14 mouse cellular contexts compared by ENCODE assay signal in the genomic region with DNA sequence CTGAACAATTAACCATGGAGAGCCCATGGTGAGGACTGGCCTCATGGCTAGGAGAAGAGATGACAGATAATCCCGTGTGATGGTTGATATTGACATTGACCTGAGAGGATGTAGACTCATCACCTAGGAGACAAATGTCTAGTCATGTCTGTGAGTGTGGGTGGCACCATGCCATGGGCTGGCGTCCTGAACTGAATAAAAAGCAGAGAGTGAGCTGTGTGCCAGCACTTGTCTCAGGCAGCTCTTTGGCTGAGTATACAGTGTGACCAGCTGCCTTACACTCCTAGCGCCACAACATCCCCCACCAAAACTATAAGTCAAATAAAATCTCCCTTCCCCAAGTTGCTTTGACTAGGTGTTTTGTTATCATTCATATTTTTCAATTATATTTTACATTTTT.
A peak's percentile ranks its signal among the peaks of the same experiment; 100 is the strongest.
DNase-seq lines count a peak whose midpoint lies in the region; TF ChIP-seq lines count a peak whose summit lies in the region.
"Had no signal": no experiment of that assay in that cellular context is flagged by ENCODE, and none has a peak within 500 bp of the region (broad histone marks: within the 10 kb centered on the region; RNA-seq: fewer than 3 reads in every experiment).

No protein-coding gene starts in this region.

- DNase-seq in frontal cortex, postnatal 14 days (ENCODE audit: low spot score in 2 of 2) = peak; percentile 33 to 36
- no peak for DNase-seq in frontal cortex, postnatal 25 days (ENCODE audit: low spot score in 2 of 2)
- peak; percentile 29 for DNase-seq in right cerebral cortex, adult 18-20 months
- DNase-seq in right cerebral cortex, postnatal 25 days = no peak
- peak; percentile 34 to 37 for DNase-seq in layer of hippocampus, adult 2 months (ENCODE audit: low spot score in 2 of 2)
- no peak for DNase-seq in urinary bladder, postnatal 25 days (ENCODE audit: low spot score)
- DNase-seq in ovary, adult 18-20 months (ENCODE audit: low spot score) = no peak
- DNase-seq: adrenal gland, adult 8-10 months; kidney, postnatal 10 days; lung, postnatal 36 days had no signal

- no peak overlapping the region for H3K4me3 ChIP-seq in layer of hippocampus, adult 2 months
- H3K4me3 ChIP-seq: embryonic facial prominence, embryonic 10.5 days; heart, embryonic 15.5 days; intestine, embryonic 15.5 days; liver, embryonic 15.5 days had no signal

- no peak for TF ChIP-seq CTCF in layer of hippocampus, adult 2 months (conservative IDR thresholded peaks at IDR 0.05)

- peak overlapping the region; percentile 46; the same call in 1 of the 2 replicates for H3K27ac ChIP-seq in layer of hippocampus, adult 2 months
- H3K27ac ChIP-seq: embryonic facial prominence, embryonic 10.5 days; heart, embryonic 15.5 days; intestine, embryonic 15.5 days; liver, embryonic 15.5 days had no signal

Comparison
In these comparisons a context has a peak if more than half of its experiments do, and no peak if none do; other contexts are left out.
1. DNase-seq: peak in frontal cortex, postnatal 14 days (2 of 2), right cerebral cortex, adult 18-20 months (single experiment) and layer of hippocampus, adult 2 months (2 of 2); none in frontal cortex, postnatal 25 days (0 of 2), right cerebral cortex, postnatal 25 days (single experiment), urinary bladder, postnatal 25 days (single experiment) and ovary, adult 18-20 months (single experiment).